Mouse (Mus musculus): ENCODE data around the gene Rubcn.
"Not testable (repeated sequence)": the region's sequence is repeated elsewhere in the genome, so short reads cannot be mapped to it uniquely, and the experiment has no call there.

Gene Rubcn

GRCm38 (mm10) chr16:32877343-32878156 lies at the start of gene Rubcn, which contains the start of gene Fyttd1:
Rubcn (minus strand) TSS chr16:32877766.
Fyttd1 (plus strand) TSS chr16:32877500.
- DNase-seq (ENCODE audit: low spot score) = peak; percentile 97

DNA sequence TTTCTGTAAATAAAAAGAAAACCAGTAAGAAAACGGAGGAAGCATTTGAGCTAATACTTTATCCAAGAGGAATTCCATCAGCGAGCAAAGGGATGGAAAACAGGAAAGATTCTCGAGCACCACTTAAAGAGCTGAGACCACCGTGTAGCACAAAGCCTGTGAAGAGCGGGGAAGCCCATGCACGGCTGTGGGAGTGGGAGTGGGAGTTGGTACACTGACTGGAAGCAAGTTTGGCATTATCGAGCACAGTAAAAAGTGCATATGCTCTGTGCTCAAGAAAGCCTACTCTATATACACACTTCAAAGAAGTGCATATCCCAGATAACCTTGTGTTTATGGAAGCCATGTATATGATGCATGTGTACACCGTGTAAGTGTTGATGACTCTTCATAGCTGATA lies 49.5 kb upstream of the Rubcn start:
- no peak for DNase-seq (ENCODE audit: low spot score)

GRCm38 (mm10) chr16:32926629-32927028 lies 49.1 kb upstream of the Rubcn start:
- not testable (repeated sequence) for DNase-seq (ENCODE audit: low spot score)

DNA sequence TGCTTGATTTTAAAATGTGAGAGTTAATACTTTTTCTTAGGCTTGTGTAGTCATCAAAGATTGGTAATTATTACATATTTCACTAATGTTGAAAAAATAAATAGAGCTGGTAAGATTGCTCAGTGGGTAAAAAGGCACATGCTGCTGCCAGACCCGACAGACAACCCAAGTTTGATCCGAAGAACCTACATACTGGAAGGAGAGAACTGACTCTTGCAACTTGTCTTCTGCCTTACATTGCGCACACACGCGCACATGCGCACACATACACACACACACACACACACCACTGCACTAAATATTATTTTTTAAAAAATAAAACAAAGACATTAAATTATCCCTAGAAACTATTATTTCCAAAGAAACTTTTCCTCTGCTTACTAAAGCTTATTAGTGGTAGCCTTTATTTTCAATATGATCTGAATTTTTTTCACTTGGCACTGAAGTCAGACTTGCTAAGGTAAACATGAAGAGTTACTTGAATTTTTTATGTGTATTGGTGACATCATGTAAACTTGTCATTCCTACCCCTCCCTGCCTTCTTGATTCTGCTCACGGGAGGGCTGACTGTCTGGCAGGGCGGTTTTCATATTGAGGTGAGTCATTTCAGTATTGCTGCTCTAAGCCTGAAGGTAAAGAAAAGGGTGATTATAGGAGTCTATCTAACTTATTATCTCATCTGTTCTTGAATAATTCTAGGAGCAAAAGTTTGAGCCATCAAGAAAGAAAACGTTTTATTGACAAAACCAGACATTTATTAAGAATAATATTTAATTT lies 37.9 kb upstream of the Rubcn start:
- no peak for DNase-seq (ENCODE audit: low spot score)

DNA sequence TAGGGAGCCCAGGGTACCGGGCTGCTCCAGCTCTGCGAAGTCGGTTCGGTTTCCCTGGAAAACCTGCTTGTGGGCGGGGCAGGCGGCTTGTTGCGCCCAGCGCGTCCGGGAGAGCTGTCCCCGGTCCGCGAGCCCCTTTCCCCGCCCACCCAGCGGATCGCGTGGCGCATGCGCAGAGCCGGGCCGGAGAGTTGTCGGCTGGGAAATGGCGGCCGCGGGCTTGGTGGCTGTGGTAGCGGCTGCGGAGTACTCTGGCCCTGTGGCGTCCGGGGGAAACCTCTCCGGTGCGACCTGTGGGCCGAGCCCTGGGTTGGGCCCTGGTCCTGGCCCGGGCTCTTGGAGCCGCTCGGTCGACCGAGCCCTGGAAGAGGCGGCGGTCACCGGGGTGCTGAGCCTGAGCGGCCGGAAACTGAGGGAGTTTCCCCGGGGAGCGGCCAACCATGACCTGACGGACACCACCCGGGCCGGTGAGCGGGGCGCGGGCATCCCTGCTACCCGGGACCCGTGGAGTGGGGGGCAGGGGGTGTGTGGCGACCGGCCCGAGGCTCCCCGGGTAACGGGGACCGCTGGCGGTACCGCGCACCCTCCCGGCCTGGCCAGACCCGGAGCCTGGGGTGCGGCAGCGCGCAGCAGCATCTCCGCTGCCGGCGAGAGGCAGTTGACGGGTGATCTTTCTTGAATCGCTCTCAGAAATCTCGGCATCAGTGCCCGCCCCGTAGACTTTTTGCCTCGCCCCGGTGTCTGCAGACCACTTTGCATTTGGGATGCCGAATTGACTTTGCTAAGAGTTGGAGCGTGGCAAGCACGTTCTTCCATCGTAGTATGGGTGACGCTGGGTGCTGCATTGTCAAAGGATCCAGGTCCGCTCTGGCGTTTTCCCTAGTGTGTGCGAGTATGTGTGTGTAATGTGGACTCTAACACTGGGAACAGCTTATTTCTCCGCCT lies 36.6 kb upstream of the Rubcn start, which contains the start of gene Lrch3:
TSS of gene Lrch3 (plus strand) at position 164 of the 945 bp plus-strand sequence.
- peak; percentile 96 for DNase-seq (ENCODE audit: low spot score)

DNA sequence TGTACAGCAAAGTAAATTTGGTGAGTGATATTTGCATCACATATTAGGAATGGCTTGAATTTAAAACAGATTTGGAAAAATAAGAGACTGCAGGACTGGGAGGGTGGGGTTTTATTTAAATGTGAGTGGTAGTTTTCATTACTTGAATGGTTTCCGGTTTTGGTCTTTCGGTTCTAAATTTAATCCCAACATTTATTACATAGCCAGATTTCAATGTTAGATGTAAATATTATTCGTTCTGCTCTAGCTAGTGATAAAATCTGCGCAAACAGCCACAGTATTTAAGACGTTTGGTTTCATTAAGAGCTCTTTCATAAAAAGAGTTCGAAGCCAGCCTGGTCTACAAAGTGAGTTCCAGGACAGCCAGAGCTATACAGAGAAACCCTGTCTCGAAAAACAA lies 35.6 kb upstream of the Rubcn start:
- no peak for DNase-seq (ENCODE audit: low spot score)

- peak; percentile 9 for DNase-seq (ENCODE audit: low spot score)
Measured at GRCm38 (mm10) chr16:32906727-32907126, 29.2 kb upstream of the Rubcn start.

DNA sequence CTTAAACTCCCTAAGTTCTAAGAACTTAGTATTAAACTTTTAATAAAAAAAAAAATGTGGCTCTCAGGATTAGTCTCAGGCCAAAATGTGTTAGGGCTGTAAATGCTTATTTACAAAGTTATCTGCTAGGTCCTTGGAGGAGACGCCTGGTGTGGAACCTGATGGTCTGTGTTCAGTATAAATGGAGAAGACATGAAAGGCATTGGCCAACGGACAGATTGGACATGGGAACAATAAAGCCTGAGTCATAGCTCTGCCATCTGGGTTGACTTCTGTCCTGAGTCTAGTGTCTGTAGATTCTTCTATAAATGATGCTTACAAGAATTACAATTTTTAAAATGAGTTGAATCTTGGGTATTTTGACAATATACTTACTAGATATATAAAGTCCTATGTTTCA lies 28.6 kb upstream of the Rubcn start:
- no peak for DNase-seq (ENCODE audit: low spot score)

GRCm38 (mm10) chr16:32902051-32902428 lies 24.5 kb upstream of the Rubcn start:
- DNase-seq (ENCODE audit: low spot score) = no peak

- DNase-seq (ENCODE audit: low spot score) = no peak
Measured at GRCm38 (mm10) chr16:32901360-32902050, 23.9 kb upstream of the Rubcn start.

- no peak for DNase-seq (ENCODE audit: low spot score)
Measured at GRCm38 (mm10) chr16:32896126-32896525, 18.6 kb upstream of the Rubcn start.

DNA sequence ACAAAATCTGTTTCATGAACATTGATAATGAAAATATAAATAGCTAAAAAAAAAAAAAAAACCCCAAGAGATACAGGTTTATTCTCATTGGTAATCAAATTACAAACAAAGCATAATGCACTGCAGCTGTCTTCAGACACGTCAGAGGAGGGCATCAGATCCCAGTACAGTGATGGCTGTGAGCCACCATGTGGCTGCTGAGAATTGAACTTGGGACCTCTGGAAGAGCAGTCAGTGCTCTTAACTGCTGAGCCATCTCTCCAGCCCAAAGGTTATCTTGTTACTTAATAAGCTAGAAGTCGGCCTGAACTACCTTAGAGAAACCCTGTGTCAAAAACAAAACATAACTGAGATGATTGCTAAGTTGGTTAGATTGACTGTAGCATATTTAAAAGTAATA lies 12.3 kb upstream of the Rubcn start:
- no peak for DNase-seq (ENCODE audit: low spot score)

DNA sequence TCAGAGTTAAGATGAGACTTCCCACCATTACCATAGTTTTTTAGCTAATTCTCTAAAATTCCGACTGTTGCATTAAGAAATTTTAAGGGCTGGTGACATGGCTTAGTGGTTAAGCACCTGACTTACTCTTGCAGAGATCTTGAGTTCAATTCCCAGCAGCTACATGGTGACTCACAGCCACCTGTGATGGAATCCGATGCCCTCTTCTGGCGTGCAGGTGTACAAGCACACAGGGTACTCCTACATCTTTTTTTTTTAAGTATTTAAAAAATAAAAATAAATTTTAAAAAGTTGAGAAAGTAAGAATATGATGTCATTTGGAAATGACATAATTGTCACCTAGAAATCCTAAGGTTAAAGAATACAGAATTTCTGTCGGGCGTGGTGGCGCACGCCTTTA lies 10.4 kb upstream of the Rubcn start:
- DNase-seq (ENCODE audit: low spot score) = no peak

GRCm38 (mm10) chr16:32881538-32881937 lies 4.0 kb upstream of the Rubcn start:
- no peak for DNase-seq (ENCODE audit: low spot score)

- no peak for DNase-seq (ENCODE audit: low spot score)
Measured at GRCm38 (mm10) chr16:32878972-32879926, 1.7 kb upstream of the Rubcn start.

GRCm38 (mm10) chr16:32878157-32878598 lies 612 bp upstream of the Rubcn start:
- no peak for DNase-seq (ENCODE audit: low spot score)

DNA sequence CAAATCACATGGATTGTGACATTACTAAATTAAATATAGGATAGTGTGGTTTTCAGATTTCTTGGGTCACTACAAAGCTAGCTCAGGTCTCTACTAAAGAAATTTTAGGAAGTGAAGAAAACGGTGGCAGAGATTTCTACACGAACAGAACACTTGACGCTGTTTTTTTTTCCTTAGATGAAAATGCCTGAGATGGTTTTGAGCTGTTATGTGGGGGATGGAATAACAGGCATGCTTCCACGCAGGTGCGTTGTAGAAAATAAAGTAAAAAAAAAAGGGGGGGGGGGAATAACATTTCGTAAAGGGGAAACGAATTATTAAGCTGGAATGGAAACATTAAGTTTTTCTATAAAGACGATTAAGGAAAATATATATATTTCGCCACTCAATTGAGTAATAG lies 735 bp downstream of the Rubcn start:
- no peak for DNase-seq (ENCODE audit: low spot score)

GRCm38 (mm10) chr16:32875847-32876246 lies 1.7 kb downstream of the Rubcn start:
- DNase-seq (ENCODE audit: low spot score) = no peak

DNA sequence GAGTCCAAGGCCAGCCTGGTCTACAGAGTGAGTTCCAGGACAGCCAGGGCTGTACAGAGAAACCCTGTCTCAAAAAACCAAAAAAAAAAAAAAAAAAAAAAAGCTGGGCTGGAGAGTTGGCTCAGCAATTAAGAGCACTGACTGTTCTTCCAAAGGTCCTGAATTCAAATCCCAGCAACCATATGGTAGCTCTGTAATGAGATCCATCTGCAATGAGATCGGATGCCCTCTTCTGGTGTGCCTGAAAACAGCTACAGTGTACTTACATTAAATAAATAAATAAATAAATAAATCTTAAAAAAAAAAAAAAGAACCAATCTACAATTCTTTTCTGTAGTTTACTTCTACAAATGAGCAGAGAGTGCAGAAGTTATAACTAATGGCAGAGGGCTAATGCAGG lies 2.3 kb downstream of the Rubcn start:
- DNase-seq (ENCODE audit: low spot score) = not testable (repeated sequence)

DNA sequence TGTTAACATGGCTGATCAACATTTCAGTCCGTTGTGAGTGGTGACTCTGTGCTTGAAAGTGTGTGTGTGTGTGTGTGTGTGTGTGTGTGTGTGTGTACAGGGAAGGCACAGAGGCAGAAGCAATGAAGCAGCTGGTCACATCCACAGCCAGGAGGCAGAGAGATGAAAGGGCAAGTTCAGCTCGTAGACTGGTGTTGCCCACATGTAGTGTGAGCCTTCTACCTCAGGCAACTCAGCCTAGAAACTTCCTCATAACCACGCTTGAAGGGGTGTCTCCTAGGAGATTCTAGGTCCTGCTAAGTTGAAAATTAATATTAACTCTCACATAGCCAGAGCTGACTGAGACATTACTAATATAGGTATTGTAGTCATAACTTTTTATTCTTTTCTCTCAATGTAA lies 4.2 kb downstream of the Rubcn start:
- no peak for DNase-seq (ENCODE audit: low spot score)

Data from ovary, postnatal 36 days (tissue).